Mouse (Mus musculus) ES-E14 (cell line): ENCODE data around the gene Gsc.

Source experiments
- CHD2 ChIP-seq: IDR thresholded peaks from 2 replicates; pipeline ENCODE4 v1.6.1; 2014; ENCODE audit warnings: mild to moderate bottlenecking, low read depth, low read length, inconsistent platforms
- HCFC1 ChIP-seq: IDR thresholded peaks from 2 replicates; pipeline ENCODE4 v1.6.1; 2012; ENCODE audit warnings: low read length, inconsistent platforms, borderline replicate concordance; ENCODE audit not compliant: insufficient read depth
- MAFK ChIP-seq: IDR thresholded peaks from 2 replicates; pipeline ENCODE4 v1.6.1; 2014; ENCODE audit warnings: mild to moderate bottlenecking, low read depth, low read length, inconsistent platforms; ENCODE audit not compliant: insufficient read depth
- ZC3H11A ChIP-seq: IDR thresholded peaks from 2 replicates; pipeline ENCODE4 v1.6.1; 2012; ENCODE audit warnings: low read depth, mild to moderate bottlenecking, inconsistent platforms, low read length, borderline replicate concordance
- ZNF384 ChIP-seq: IDR thresholded peaks from 2 replicates; pipeline ENCODE4 v1.6.1; 2012; ENCODE audit warnings: low read depth, low read length, inconsistent platforms

DNA sequence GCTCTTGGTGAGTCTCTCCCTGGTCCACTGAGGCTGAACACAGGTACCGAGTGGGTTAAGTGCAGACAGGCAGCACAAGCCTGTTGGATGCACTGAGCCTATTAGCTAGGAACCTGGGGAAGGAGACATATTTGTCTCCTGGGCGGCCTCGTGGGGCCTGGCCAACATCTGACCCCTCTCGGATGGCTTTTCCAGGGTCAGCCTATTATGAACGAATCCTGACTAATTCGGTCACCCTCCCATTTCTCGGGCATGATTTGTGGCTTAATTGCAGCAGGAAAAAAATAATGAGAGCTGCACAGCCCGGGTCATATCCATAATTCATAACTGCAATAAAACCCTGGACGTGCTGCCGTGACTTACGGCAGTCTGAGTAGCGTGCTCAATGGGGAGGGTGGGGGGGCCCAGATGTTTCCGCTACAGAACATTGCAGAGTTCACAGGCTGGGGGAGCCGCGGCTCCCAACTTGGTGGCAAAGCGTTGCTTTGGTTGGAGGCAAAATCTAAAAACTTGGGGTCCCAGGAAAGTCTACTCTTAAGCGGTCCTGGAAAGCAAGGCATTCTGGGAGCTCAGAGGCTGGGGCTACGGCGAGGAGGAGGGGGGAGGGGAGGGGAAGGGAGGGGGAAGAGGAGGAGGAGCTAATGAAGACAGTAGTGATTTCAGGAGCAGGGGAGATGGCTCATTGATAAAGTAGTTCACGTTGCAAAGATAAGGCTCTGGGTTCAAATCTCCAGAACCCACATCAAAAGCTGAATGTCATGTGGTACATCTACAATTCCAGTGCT is 39.0 kb downstream of the Gsc start:
- TF ChIP-seq HCFC1 (no peak), MAFK (no peak), ZC3H11A (no peak), CHD2 (no peak), ZNF384 (no peak)
